ENCODE assay signal across 10 mouse cellular contexts in the genomic region with DNA sequence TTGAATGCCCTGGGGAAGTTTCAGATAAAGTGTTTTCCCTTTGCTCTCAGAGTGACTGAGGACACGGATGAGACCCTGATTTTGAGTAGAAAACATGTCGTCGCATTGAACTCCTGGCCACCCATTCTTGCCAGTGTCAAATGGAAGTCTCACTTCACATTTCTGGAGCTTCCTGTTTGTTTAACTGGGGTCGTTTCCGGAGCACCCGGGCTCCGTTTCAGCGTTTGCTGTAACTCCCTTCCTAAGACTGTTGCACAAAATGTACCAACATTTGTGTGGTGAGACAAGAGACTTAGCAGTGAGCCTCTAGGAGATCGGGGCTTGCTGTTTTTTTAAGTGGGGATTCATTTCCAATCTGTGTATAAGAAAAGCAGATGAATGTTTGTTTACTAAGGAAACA.
DNase-seq lines count a peak whose midpoint lies in the region; ATAC-seq and TF ChIP-seq lines count a peak whose summit lies in the region.
"Had no signal": no experiment of that assay in that cellular context is flagged by ENCODE, and none has a peak within 500 bp of the region (broad histone marks: within the 10 kb centered on the region; RNA-seq: fewer than 3 reads in every experiment).

No protein-coding gene starts in this region.

- H3K36me3 ChIP-seq in kidney, embryonic 15.5 days: no peaks in the 10 kb centered on the region
- H3K36me3 ChIP-seq in kidney, embryonic 14.5 days (ENCODE audit: control insufficient read depth, insufficient read depth, low read length): no peaks in the 10 kb centered on the region
- no peaks in the 10 kb centered on the region for H3K36me3 ChIP-seq in heart, embryonic 16.5 days (ENCODE audit: control insufficient read depth, insufficient read depth)
- H3K36me3 ChIP-seq in liver, embryonic 15.5 days (replicated peaks): no peaks in the 10 kb centered on the region
- no peaks in the 10 kb centered on the region for H3K36me3 ChIP-seq in stomach, postnatal 0 days (ENCODE audit: control insufficient read depth, insufficient read depth, low read length)

- WGBS in kidney, embryonic 15.5 days: 21% methylated on average over 9 of the region's 9 CpGs
- 23% methylated on average over 9 of the region's 9 CpGs for WGBS in kidney, embryonic 14.5 days
- WGBS in heart, embryonic 16.5 days: 40% methylated on average over 9 of the region's 9 CpGs
- 9% methylated on average over 9 of the region's 9 CpGs for WGBS in liver, embryonic 15.5 days (ENCODE audit: insufficient replicate concordance)
- WGBS in stomach, postnatal 0 days: 28% methylated on average over 9 of the region's 9 CpGs

- TF ChIP-seq CTCF in stomach, postnatal 0 days (IDR thresholded peaks at IDR 0.05; ENCODE audit: low read depth): no peak

- no peak for DNase-seq in stomach, postnatal 0 days (ENCODE audit: low spot score)
- no peak for DNase-seq in c-Kit-positive CD71-positive TER-119-positive erythroid progenitor cells, embryonic 14.5 days (ENCODE audit: low spot score)
- DNase-seq in cerebellum, postnatal 10 days: no peak
- DNase-seq: cerebellum, postnatal 25 days; midbrain, embryonic 14.5 days had no signal

- H3K27ac ChIP-seq in kidney, embryonic 15.5 days: peak overlapping the region; percentile 61
- H3K27ac ChIP-seq in kidney, embryonic 14.5 days (ENCODE audit: low read depth, low read length): no peak overlapping the region; the same call in 1 of the 2 replicates
- peak overlapping the region; percentile 64 for H3K27ac ChIP-seq in heart, embryonic 16.5 days (ENCODE audit: low read length)
- peak overlapping the region; percentile 69 for H3K27ac ChIP-seq in liver, embryonic 15.5 days (replicated peaks)
- H3K27ac ChIP-seq in stomach, postnatal 0 days (replicated peaks): 0 out of 2 replicates have a peak overlapping the region, but pooled peaks have one; percentile 1
- H3K27ac ChIP-seq: hindbrain, embryonic 15.5 days had no signal

- no peak for TF ChIP-seq EP300 in stomach, postnatal 0 days (optimal IDR thresholded peaks at IDR 0.05)

- ATAC-seq in kidney, embryonic 15.5 days (replicated peaks; ENCODE audit: low FRiP score): no peak
- ATAC-seq in kidney, embryonic 14.5 days (ENCODE audit: low FRiP score, low TSS enrichment): no peak
- ATAC-seq in heart, embryonic 16.5 days (replicated peaks; ENCODE audit: extremely low read depth, insufficient read depth, low FRiP score): no peak
- no peak for ATAC-seq in liver, embryonic 15.5 days (ENCODE audit: insufficient read depth)
- ATAC-seq in stomach, postnatal 0 days (ENCODE audit: low FRiP score, low TSS enrichment): no peak

- peaks cover 4% of the 10 kb centered on the region; the same call in 1 of the 2 replicates for H3K27me3 ChIP-seq in kidney, embryonic 15.5 days
- no peaks in the 10 kb centered on the region for H3K27me3 ChIP-seq in kidney, embryonic 14.5 days (ENCODE audit: control insufficient read depth, insufficient read depth, low read length)
- no peaks in the 10 kb centered on the region for H3K27me3 ChIP-seq in heart, embryonic 16.5 days (ENCODE audit: control insufficient read depth, insufficient read depth, low read length)
- no peaks in the 10 kb centered on the region for H3K27me3 ChIP-seq in liver, embryonic 15.5 days
- no peaks in the 10 kb centered on the region for H3K27me3 ChIP-seq in stomach, postnatal 0 days (ENCODE audit: control insufficient read depth, insufficient read depth, low read length)
- H3K27me3 ChIP-seq: hindbrain, embryonic 15.5 days had no signal

- no peak overlapping the region for H3K9ac ChIP-seq in kidney, embryonic 15.5 days
- H3K9ac ChIP-seq in kidney, embryonic 14.5 days (ENCODE audit: low read depth, low read length): no peak overlapping the region
- H3K9ac ChIP-seq in heart, embryonic 16.5 days (ENCODE audit: low read length): no peak overlapping the region
- no peak overlapping the region for H3K9ac ChIP-seq in liver, embryonic 15.5 days
- H3K9ac ChIP-seq in stomach, postnatal 0 days (ENCODE audit: low read length): no peak overlapping the region
- H3K9ac ChIP-seq: hindbrain, embryonic 15.5 days had no signal

- no peaks in the 10 kb centered on the region for H3K9me3 ChIP-seq in kidney, embryonic 15.5 days (replicated peaks)
- no peaks in the 10 kb centered on the region for H3K9me3 ChIP-seq in kidney, embryonic 14.5 days (ENCODE audit: control insufficient read depth, low read length)
- no peaks in the 10 kb centered on the region for H3K9me3 ChIP-seq in heart, embryonic 16.5 days (replicated peaks; ENCODE audit: control insufficient read depth, low read length)
- no peaks in the 10 kb centered on the region for H3K9me3 ChIP-seq in liver, embryonic 15.5 days (replicated peaks)
- no peaks in the 10 kb centered on the region for H3K9me3 ChIP-seq in stomach, postnatal 0 days (ENCODE audit: control insufficient read depth, low read length)
- H3K9me3 ChIP-seq: hindbrain, embryonic 15.5 days had no signal

- H3K4me3 ChIP-seq in kidney, embryonic 15.5 days (replicated peaks): no peak overlapping the region
- H3K4me3 ChIP-seq in kidney, embryonic 14.5 days (ENCODE audit: low read length): no peak overlapping the region
- no peak overlapping the region for H3K4me3 ChIP-seq in heart, embryonic 16.5 days (ENCODE audit: low read length)
- no peak overlapping the region for H3K4me3 ChIP-seq in liver, embryonic 15.5 days (replicated peaks)
- no peak overlapping the region for H3K4me3 ChIP-seq in stomach, postnatal 0 days (ENCODE audit: low read depth, low read length)
- H3K4me3 ChIP-seq: hindbrain, embryonic 15.5 days had no signal

- H3K4me1 ChIP-seq in kidney, embryonic 15.5 days: peaks cover 32% of the 10 kb centered on the region
- H3K4me1 ChIP-seq in kidney, embryonic 14.5 days (ENCODE audit: control insufficient read depth, insufficient read depth, low read length): no peaks in the 10 kb centered on the region
- H3K4me1 ChIP-seq in heart, embryonic 16.5 days (ENCODE audit: control insufficient read depth, insufficient read depth, low read length): peaks cover 46% of the 10 kb centered on the region
- peaks cover 11% of the 10 kb centered on the region for H3K4me1 ChIP-seq in liver, embryonic 15.5 days (replicated peaks)
- H3K4me1 ChIP-seq in stomach, postnatal 0 days (replicated peaks; ENCODE audit: control insufficient read depth, insufficient read depth): peaks cover 3% of the 10 kb centered on the region

- no peak overlapping the region for H3K4me2 ChIP-seq in kidney, embryonic 15.5 days
- H3K4me2 ChIP-seq in kidney, embryonic 14.5 days (replicated peaks; ENCODE audit: low read depth, low read length): no peak overlapping the region
- H3K4me2 ChIP-seq in heart, embryonic 16.5 days (ENCODE audit: low read depth, low read length): no peak overlapping the region
- peak overlapping the region; percentile 13; the same call in 1 of the 2 replicates for H3K4me2 ChIP-seq in liver, embryonic 15.5 days
- H3K4me2 ChIP-seq in stomach, postnatal 0 days (replicated peaks; ENCODE audit: low read depth): no peak overlapping the region
- H3K4me2 ChIP-seq: hindbrain, embryonic 15.5 days had no signal
